Mouse (Mus musculus) kidney, adult 2 months (tissue): ENCODE measurements around the gene Mypop. TPM values are rescaled to one million over a fixed set of nuclear protein-coding genes. Genes with fewer than 3 reads are reported as not detected.
A peak's percentile ranks its signal among the peaks of the same experiment; 100 is the strongest.

ENCODE experiments used
- DNase-seq: peaks from one replicate; pipeline ENCODE4 v3.0.0; 2021
- H3K27ac ChIP-seq: fragments of 200-500 bp; 2 replicates; pipeline ENCODE4 v1.5.1; 2012; ENCODE audit warnings: low read depth, low read length, control low read depth, inconsistent platforms; ENCODE audit not compliant: insufficient read depth
- H3K27me3 ChIP-seq: fragments of 200-500 bp; replicated peaks from 2 replicates; pipeline ENCODE4 v1.6.1; 2012; ENCODE audit warnings: mild to moderate bottlenecking, moderate library complexity, low read length, inconsistent platforms; ENCODE audit not compliant: control insufficient read depth, insufficient read depth
- H3K36me3 ChIP-seq: fragments of 200-500 bp; 2 replicates; pipeline ENCODE4 v1.6.1; 2012; ENCODE audit warnings: mild to moderate bottlenecking, moderate library complexity, low read length, inconsistent platforms; ENCODE audit not compliant: control insufficient read depth, insufficient read depth
- H3K4me1 ChIP-seq: fragments of 200-500 bp; 2 replicates; pipeline ENCODE4 v1.6.1; 2011; ENCODE audit warnings: low read length; ENCODE audit not compliant: control insufficient read depth, insufficient read depth
- H3K4me3 ChIP-seq: fragments of 200-500 bp; 2 replicates; pipeline ENCODE4 v1.5.1; 2011; ENCODE audit warnings: mild to moderate bottlenecking, low read depth, low read length, control low read depth; ENCODE audit not compliant: insufficient read depth
- CTCF ChIP-seq: fragments of 200-500 bp; conservative IDR thresholded peaks from 2 replicates; pipeline ENCODE4 v1.5.1; 2011; ENCODE audit warnings: low read depth, mild to moderate bottlenecking, control low read depth, low read length, moderate library complexity, mixed read lengths; ENCODE audit not compliant: insufficient read depth, insufficient read length
- POLR2A ChIP-seq: fragments of 200-500 bp; IDR thresholded peaks from one replicate; pipeline ENCODE4 v1.6.1; 2011; ENCODE audit warnings: low read depth, low read length, control low read depth
- WGBS: fragments of 180-500 bp; shearing (Covaris S2); methylation state at CpG from one replicate; pipeline ENCODE4 v1.1.7; 2018; 5-methylcytosine and 5-hydroxymethylcytosine counted together
- polyA plus RNA-seq: library from polyadenylated mRNA; depleted of rRNA; stranded (reverse); fragments of >200 nt; gene quantifications from 2 replicates; pipeline ENCODE4 v1.2.3, GENCODE M21; 2012

Gene Mypop
- polyA plus RNA-seq, 1 experiment: 7.6 TPM

DNA sequence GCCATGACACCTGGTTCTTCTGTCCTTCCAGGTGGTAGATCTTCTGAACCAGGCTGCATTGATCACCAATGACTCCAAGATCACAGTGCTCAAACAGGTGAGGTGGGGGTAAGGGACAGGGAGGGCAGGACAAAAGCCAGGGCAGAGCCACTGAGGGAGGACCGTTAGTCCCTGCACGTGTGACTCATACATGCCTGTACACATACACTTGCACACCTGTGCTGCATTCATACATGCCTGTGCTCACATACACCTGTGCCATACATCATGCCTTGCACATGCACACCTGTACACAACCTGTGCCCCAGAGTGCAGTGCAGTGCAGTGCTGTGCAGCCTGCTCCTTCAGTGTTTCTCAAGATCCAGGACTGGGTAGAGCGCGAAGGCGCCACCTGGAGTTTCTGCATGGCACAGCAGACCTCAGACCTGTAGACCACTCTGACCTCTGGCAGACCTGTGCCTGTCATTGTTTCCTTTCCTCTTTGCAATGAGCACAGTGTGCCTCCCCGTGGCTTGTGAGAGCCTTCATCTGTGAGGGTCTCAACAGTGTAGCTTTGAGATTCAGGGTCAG, 38.1 kb downstream of the Mypop start:
- peak; percentile 67 for DNase-seq
- 63% methylated on average over 6 of the region's 6 CpGs for WGBS
- TF ChIP-seq POLR2A: no peak
- peak; percentile 74 for TF ChIP-seq CTCF

DNA sequence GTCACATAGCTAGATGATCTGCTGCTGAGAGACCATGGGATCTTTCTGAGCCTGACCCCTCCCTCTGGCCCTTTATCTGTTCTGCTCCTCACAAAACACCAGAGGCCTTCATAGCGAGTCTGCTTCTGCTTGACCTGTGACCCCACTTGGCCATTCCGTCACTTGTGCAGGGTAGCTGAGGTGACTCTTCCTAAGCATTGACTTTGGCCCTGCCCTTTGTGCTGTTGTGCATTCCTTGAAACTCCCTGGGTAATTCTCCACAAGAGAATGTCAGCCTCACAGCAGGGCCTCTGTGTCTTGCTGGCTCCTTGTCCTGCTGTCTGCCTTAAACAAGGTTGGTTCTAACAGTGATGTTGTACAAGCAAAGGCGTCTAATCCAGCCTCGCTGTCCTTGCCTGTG, 40.6 kb downstream of the Mypop start:
- H3K36me3 ChIP-seq: peaks cover 2% of the 10 kb centered on the region; the same call in 1 of the 2 replicates
- 66% methylated on average over 4 of the region's 4 CpGs for WGBS
- H3K27ac ChIP-seq: no peak overlapping the region
- H3K27me3 ChIP-seq: no peaks in the 10 kb centered on the region
- no peaks in the 10 kb centered on the region for H3K4me1 ChIP-seq
- no peak overlapping the region for H3K4me3 ChIP-seq
- TF ChIP-seq CTCF (no peak), POLR2A (no peak)
- peak; percentile 33 for DNase-seq

More for the DNA sequence above, 38.1 kb downstream of the Mypop start:
- peaks cover 5% of the 10 kb centered on the region; the same call in 1 of the 2 replicates for H3K4me1 ChIP-seq
- no peak overlapping the region for H3K4me3 ChIP-seq
- no peak overlapping the region for H3K27ac ChIP-seq
- H3K27me3 ChIP-seq: no peaks in the 10 kb centered on the region
- H3K36me3 ChIP-seq: peaks cover 1% of the 10 kb centered on the region; the same call in 1 of the 2 replicates

DNA sequence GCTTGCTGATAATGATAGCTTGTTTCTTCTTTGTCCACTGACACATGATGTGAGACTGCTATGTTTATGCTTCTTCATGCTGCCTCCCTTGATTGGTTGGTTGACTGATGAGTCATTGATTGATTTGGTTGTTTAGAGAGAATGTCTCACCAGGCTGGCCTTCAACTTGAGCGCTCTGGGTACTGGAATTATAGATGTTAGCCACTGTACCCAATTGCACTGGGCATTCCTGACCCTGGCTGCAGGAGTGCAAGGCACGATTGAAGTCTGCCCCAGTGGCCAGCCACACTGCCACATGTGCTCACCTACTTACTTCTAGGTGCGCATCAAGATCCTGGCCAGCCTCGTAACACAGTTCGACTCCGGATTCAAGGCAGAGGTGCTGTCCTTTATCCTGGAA, 53.6 kb downstream of the Mypop start:
- DNase-seq: no peak
- 96% methylated on average over 6 of the region's 6 CpGs for WGBS
- no peak overlapping the region for H3K27ac ChIP-seq

DNA sequence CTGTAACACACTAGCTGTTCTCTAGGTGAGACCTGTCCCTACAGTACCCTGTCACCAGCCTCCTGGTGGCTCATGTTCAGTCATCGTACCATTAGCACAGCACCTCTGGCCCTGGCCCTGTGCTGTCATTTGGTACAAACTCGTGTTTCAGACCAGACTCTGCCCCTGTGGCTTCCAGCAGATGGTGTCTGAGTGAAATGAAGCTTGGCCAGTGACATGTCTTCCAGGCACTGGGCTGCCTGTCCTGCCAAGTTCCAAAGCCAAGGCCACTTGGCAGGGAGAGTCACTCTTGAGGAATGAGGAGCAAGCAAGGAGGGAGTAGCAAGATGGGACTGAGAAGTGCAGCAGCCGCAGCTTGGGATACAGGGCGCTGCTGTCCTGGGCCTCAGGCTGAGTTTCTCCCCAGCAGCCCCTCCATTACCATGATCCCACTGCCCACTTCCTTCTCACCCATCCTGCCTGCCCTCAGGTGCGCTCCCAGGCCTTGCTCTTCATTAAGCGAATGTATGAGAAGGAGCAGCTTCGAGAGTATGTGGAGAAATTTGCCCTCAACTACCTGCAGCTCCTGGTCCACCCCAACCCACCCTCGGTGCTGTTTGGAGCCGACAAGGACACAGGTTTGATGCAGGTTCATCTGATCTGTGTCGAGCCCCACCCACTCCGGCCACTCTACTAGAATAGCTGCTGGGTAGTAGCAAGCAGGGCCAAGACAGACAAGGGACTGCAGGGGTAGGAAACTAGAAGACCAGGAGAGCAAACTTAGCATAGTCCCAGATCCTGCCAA, 55.4 kb downstream of the Mypop start:
- TF ChIP-seq CTCF (no peak), POLR2A (no peak)
- H3K4me3 ChIP-seq: no peak overlapping the region
- DNase-seq: peak; percentile 26
- 87% methylated on average over 11 of the region's 11 CpGs for WGBS
- no peak overlapping the region for H3K27ac ChIP-seq
- H3K4me1 ChIP-seq: no peaks in the 10 kb centered on the region
- no peaks in the 10 kb centered on the region for H3K27me3 ChIP-seq
- peaks cover 2% of the 10 kb centered on the region; the same call in 1 of the 2 replicates for H3K36me3 ChIP-seq

More for the DNA sequence above, 53.6 kb downstream of the Mypop start:
- Histone ChIP-seq H3K4me1 (no peaks in the 10 kb centered on the region), H3K4me3 (no peak overlapping the region), H3K36me3 (peaks cover 3% of the 10 kb centered on the region; the same call in 1 of the 2 replicates), H3K27me3 (no peaks in the 10 kb centered on the region)
- no peak for TF ChIP-seq POLR2A

DNA sequence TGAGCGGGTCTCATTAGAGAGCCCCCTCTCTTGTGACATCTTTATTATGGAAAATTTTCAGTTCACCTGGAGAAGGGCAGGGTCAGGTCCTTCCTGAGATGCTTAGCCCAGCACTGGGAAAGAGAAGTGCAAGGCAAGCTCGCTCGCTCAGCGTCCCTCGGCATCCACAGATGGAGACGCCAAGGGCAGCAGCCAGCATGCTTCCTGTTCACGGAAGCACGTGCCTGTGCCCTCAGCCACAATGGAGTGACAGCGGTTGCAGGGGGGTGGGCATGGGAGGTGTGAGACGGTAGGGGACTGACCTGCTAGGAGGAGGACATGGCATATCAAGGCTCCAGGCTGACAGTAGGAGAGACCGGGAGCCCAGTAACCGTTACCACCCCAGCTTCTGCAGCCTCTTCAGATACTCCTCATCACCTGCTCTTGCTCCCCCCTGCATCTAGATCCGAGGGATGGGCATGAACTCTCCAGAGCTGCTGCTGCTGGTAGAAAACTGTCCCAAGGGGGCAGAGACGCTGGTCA, 57.0 kb downstream of the Mypop start:
- no peaks in the 10 kb centered on the region for H3K27me3 ChIP-seq
- 85% methylated on average over 14 of the region's 14 CpGs for WGBS
- H3K4me1 ChIP-seq: no peaks in the 10 kb centered on the region
- no peak for DNase-seq
- TF ChIP-seq POLR2A (no peak), CTCF (no peak)
- H3K27ac ChIP-seq: no peak overlapping the region
- H3K36me3 ChIP-seq: peaks cover 2% of the 10 kb centered on the region; the same call in 1 of the 2 replicates
- no peak overlapping the region for H3K4me3 ChIP-seq

DNA sequence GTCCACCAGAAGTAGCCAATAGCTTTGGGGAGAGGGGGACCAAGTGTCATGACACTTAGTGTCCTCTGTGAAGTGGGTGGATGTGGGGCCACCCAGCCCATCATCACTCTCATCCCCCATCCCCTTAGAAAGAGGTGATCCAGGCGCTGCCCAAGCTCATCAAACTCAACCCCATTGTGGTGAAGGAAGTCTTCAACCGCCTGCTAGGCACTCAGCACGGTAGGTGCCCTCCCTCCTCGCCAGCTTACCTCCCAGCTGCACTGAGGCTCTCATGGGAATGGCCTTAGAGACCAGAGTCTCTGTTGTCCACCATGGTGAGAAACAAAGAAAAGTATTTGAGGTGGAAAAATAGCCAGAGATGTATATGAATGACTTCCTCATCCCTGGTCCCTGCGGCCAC, 58.2 kb downstream of the Mypop start:
- Histone ChIP-seq H3K4me1 (no peaks in the 10 kb centered on the region), H3K27ac (no peak overlapping the region), H3K4me3 (no peak overlapping the region), H3K36me3 (peaks cover 2% of the 10 kb centered on the region; the same call in 1 of the 2 replicates), H3K27me3 (no peaks in the 10 kb centered on the region)
- TF ChIP-seq POLR2A: no peak
- TF ChIP-seq CTCF: no peak
- DNase-seq: no peak
- WGBS: 85% methylated on average over 5 of the region's 5 CpGs

DNA sequence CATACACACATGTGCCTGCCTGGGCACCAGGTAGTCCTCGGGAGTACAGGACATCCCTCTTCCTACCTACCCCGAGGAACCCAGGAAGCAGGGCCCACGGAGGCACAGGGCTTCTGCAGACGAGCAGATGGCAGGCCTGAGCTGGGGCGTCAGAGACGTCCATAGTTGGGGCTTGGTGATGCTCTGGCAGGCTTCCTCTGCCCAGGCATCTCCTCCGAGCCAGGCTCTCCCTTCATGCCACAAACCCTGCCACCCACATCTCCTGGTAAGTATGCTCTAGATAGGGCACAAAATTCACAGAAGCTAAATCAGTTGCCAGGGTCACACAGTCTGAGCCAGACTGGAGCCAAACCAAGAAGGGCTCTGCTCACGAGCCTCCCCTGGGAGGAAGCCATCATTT, 59.1 kb downstream of the Mypop start:
- no peak for TF ChIP-seq CTCF
- no peak for TF ChIP-seq POLR2A
- Histone ChIP-seq H3K4me3 (no peak overlapping the region), H3K36me3 (peaks cover 2% of the 10 kb centered on the region; the same call in 1 of the 2 replicates), H3K27ac (no peak overlapping the region), H3K27me3 (no peaks in the 10 kb centered on the region), H3K4me1 (no peaks in the 10 kb centered on the region)
- DNase-seq: no peak
- WGBS: 78% methylated on average over 8 of the region's 8 CpGs
